Mouse (Mus musculus): Measurements from ENCODE around the gene Fam114a1. TPM values are rescaled to one million over a fixed set of nuclear protein-coding genes. Genes with fewer than 3 reads are reported as not detected.

The Fam114a1 gene
- polyA plus RNA-seq, 1 experiment from 2014 or later = 48.2 TPM

- H3K4me1 ChIP-seq = no peaks in the 10 kb centered on the region
Observed at GRCm38 (mm10) chr5:64968961-64969860, 660 bp upstream of the Fam114a1 start.

GRCm38 (mm10) chr5:64975121-64975520 lies 5.2 kb downstream of the Fam114a1 start:
- WGBS = 77% methylated on average over 5 of the region's 5 CpGs

More at GRCm38 (mm10) chr5:64968961-64969860, 660 bp upstream of the Fam114a1 start:
- no peaks in the 10 kb centered on the region for H3K36me3 ChIP-seq
- H3K4me3 ChIP-seq (replicated peaks) = peak overlapping the region; percentile 68
- peak overlapping the region; percentile 73 for H3K9ac ChIP-seq
- 6% methylated on average over 14 of the region's 14 CpGs for WGBS
- H3K9me3 ChIP-seq = no peaks in the 10 kb centered on the region
- H3K4me2 ChIP-seq = peak overlapping the region; percentile 82
- ATAC-seq (ENCODE audit: insufficient read depth, low FRiP score, low read depth) = peak; percentile 51; the same call in 1 of the 2 replicates
- peak overlapping the region; percentile 84 for H3K27ac ChIP-seq
- H3K27me3 ChIP-seq (replicated peaks) = no peaks in the 10 kb centered on the region

GRCm38 (mm10) chr5:64977128-64977527 lies 7.3 kb downstream of the Fam114a1 start:
- Histone ChIP-seq H3K4me2 (no peak overlapping the region), H3K4me3 (replicated peaks) (no peak overlapping the region), H3K27me3 (replicated peaks) (no peaks in the 10 kb centered on the region), H3K9ac (no peak overlapping the region), H3K4me1 (no peaks in the 10 kb centered on the region), H3K36me3 (peaks cover 14% of the 10 kb centered on the region), H3K27ac (no peak overlapping the region), H3K9me3 (no peaks in the 10 kb centered on the region)
- no peak for ATAC-seq (ENCODE audit: insufficient read depth, low FRiP score, low read depth)
- 80% methylated on average over 8 of the region's 8 CpGs for WGBS

More at GRCm38 (mm10) chr5:64975121-64975520, 5.2 kb downstream of the Fam114a1 start:
- Histone ChIP-seq H3K4me1 (no peaks in the 10 kb centered on the region), H3K9ac (no peak overlapping the region), H3K27me3 (replicated peaks) (no peaks in the 10 kb centered on the region), H3K27ac (no peak overlapping the region), H3K4me2 (no peak overlapping the region), H3K4me3 (replicated peaks) (no peak overlapping the region), H3K36me3 (peaks cover under 1% of the 10 kb centered on the region; the same call in 1 of the 2 replicates), H3K9me3 (no peaks in the 10 kb centered on the region)
- ATAC-seq (ENCODE audit: insufficient read depth, low FRiP score, low read depth) = no peak

- Histone ChIP-seq H3K4me2 (no peak overlapping the region), H3K27ac (no peak overlapping the region), H3K9ac (no peak overlapping the region), H3K4me3 (replicated peaks) (no peak overlapping the region), H3K9me3 (no peaks in the 10 kb centered on the region), H3K27me3 (replicated peaks) (no peaks in the 10 kb centered on the region), H3K4me1 (no peaks in the 10 kb centered on the region), H3K36me3 (peaks cover 30% of the 10 kb centered on the region)
- WGBS = 73% methylated on average over 7 of the region's 7 CpGs
- no peak for ATAC-seq (ENCODE audit: insufficient read depth, low FRiP score, low read depth)
Observed at GRCm38 (mm10) chr5:64985971-64986370, 16.1 kb downstream of the Fam114a1 start.

- Histone ChIP-seq H3K27me3 (replicated peaks) (no peaks in the 10 kb centered on the region), H3K4me1 (no peaks in the 10 kb centered on the region), H3K4me2 (no peak overlapping the region), H3K9ac (no peak overlapping the region), H3K36me3 (peaks cover 10% of the 10 kb centered on the region), H3K9me3 (no peaks in the 10 kb centered on the region), H3K27ac (no peak overlapping the region), H3K4me3 (replicated peaks) (no peak overlapping the region)
- WGBS = 84% methylated on average over 1 of the region's 1 CpGs
- no peak for ATAC-seq (ENCODE audit: insufficient read depth, low FRiP score, low read depth)
Observed at GRCm38 (mm10) chr5:64989940-64990339, 20.1 kb downstream of the Fam114a1 start.

- H3K27ac ChIP-seq = no peak overlapping the region
- no peak overlapping the region for H3K9ac ChIP-seq
- H3K36me3 ChIP-seq = peaks cover 6% of the 10 kb centered on the region
- no peaks in the 10 kb centered on the region for H3K4me1 ChIP-seq
- ATAC-seq (ENCODE audit: insufficient read depth, low FRiP score, low read depth) = no peak
- WGBS = 58% methylated on average over 8 of the region's 8 CpGs
- H3K9me3 ChIP-seq = no peaks in the 10 kb centered on the region
- H3K27me3 ChIP-seq (replicated peaks) = no peaks in the 10 kb centered on the region
- no peak overlapping the region for H3K4me2 ChIP-seq
- H3K4me3 ChIP-seq (replicated peaks) = no peak overlapping the region
Observed at GRCm38 (mm10) chr5:64992540-64992939, 22.7 kb downstream of the Fam114a1 start.

- ATAC-seq (ENCODE audit: insufficient read depth, low FRiP score, low read depth) = no peak
- Histone ChIP-seq H3K4me1 (no peaks in the 10 kb centered on the region), H3K9me3 (no peaks in the 10 kb centered on the region), H3K4me2 (no peak overlapping the region), H3K27me3 (replicated peaks) (no peaks in the 10 kb centered on the region), H3K36me3 (0 out of 2 replicates have a peak, but pooled peaks cover 7% of the 10 kb centered on the region), H3K27ac (no peak overlapping the region), H3K4me3 (replicated peaks) (no peak overlapping the region), H3K9ac (no peak overlapping the region)
- WGBS = 92% methylated on average over 2 of the region's 2 CpGs
Observed at GRCm38 (mm10) chr5:64995408-64995807, 25.5 kb downstream of the Fam114a1 start.

- Histone ChIP-seq H3K4me3 (replicated peaks) (no peak overlapping the region), H3K9ac (no peak overlapping the region), H3K4me2 (no peak overlapping the region), H3K27ac (no peak overlapping the region), H3K27me3 (replicated peaks) (no peaks in the 10 kb centered on the region), H3K4me1 (no peaks in the 10 kb centered on the region), H3K36me3 (peaks cover 7% of the 10 kb centered on the region; the same call in 1 of the 2 replicates), H3K9me3 (no peaks in the 10 kb centered on the region)
- ATAC-seq (ENCODE audit: insufficient read depth, low FRiP score, low read depth) = no peak
- WGBS = 63% methylated on average over 10 of the region's 10 CpGs
Observed at GRCm38 (mm10) chr5:65002940-65003824, 33.3 kb downstream of the Fam114a1 start.

GRCm38 (mm10) chr5:65003946-65004535 lies 34.2 kb downstream of the Fam114a1 start:
- WGBS = 71% methylated on average over 7 of the region's 7 CpGs
- Histone ChIP-seq H3K36me3 (peaks cover 6% of the 10 kb centered on the region; the same call in 1 of the 2 replicates), H3K4me2 (no peak overlapping the region), H3K9ac (no peak overlapping the region), H3K4me3 (replicated peaks) (no peak overlapping the region), H3K27me3 (replicated peaks) (no peaks in the 10 kb centered on the region), H3K9me3 (no peaks in the 10 kb centered on the region), H3K4me1 (no peaks in the 10 kb centered on the region), H3K27ac (no peak overlapping the region)
- ATAC-seq (ENCODE audit: insufficient read depth, low FRiP score, low read depth) = no peak

GRCm38 (mm10) chr5:65005251-65005650 lies 35.4 kb downstream of the Fam114a1 start:
- H3K27me3 ChIP-seq (replicated peaks) = no peaks in the 10 kb centered on the region
- H3K9me3 ChIP-seq = no peaks in the 10 kb centered on the region
- H3K27ac ChIP-seq = no peak overlapping the region
- no peak overlapping the region for H3K4me3 ChIP-seq (replicated peaks)
- H3K4me1 ChIP-seq = no peaks in the 10 kb centered on the region
- 89% methylated on average over 4 of the region's 4 CpGs for WGBS
- ATAC-seq (ENCODE audit: insufficient read depth, low FRiP score, low read depth) = no peak
- H3K9ac ChIP-seq = no peak overlapping the region
- no peak overlapping the region for H3K4me2 ChIP-seq
- H3K36me3 ChIP-seq = peaks cover 18% of the 10 kb centered on the region

GRCm38 (mm10) chr5:65006011-65006491 lies 36.2 kb downstream of the Fam114a1 start:
- Histone ChIP-seq H3K27me3 (replicated peaks) (no peaks in the 10 kb centered on the region), H3K27ac (no peak overlapping the region; the same call in 1 of the 2 replicates), H3K4me1 (no peaks in the 10 kb centered on the region), H3K36me3 (peaks cover 24% of the 10 kb centered on the region), H3K9ac (no peak overlapping the region), H3K9me3 (no peaks in the 10 kb centered on the region), H3K4me2 (no peak overlapping the region), H3K4me3 (replicated peaks) (no peak overlapping the region)
- no peak for ATAC-seq (ENCODE audit: insufficient read depth, low FRiP score, low read depth)
- WGBS = 47% methylated on average over 4 of the region's 4 CpGs
